Mouse (Mus musculus) monocyte, adult 2 months (primary cell): ENCODE measurements around the gene Pappa2.

Experiments
- DNase-seq, 2 experiments: peaks; one replicate each; pipeline ENCODE4 v3.0.0; 2022; ENCODE audit warnings: low spot score in 2 of 2, low read depth in 1 of 2

Gene Pappa2

GRCm38 (mm10) chr1:158910661-158911060 is 69.6 kb downstream of the Pappa2 start:
- DNase-seq, result no peak

GRCm38 (mm10) chr1:158897339-158897738 is 83.0 kb downstream of the Pappa2 start:
- DNase-seq, result no peak

GRCm38 (mm10) chr1:158894441-158894840 is 85.8 kb downstream of the Pappa2 start:
- no peak for DNase-seq

- DNase-seq, result no peak
Observed at GRCm38 (mm10) chr1:158875487-158875886, 104.8 kb downstream of the Pappa2 start.

GRCm38 (mm10) chr1:158874552-158875077 is 105.7 kb downstream of the Pappa2 start:
- DNase-seq, result no peak

- DNase-seq, result no peak
Observed at GRCm38 (mm10) chr1:158873631-158874030, 106.7 kb downstream of the Pappa2 start.

GRCm38 (mm10) chr1:158871401-158871800 is 108.9 kb downstream of the Pappa2 start:
- DNase-seq, result no peak

GRCm38 (mm10) chr1:158860190-158860589 is 120.1 kb downstream of the Pappa2 start:
- DNase-seq, result no peak

- DNase-seq, result no peak
Observed at GRCm38 (mm10) chr1:158853936-158854882, 126.1 kb downstream of the Pappa2 start.

GRCm38 (mm10) chr1:158852836-158853567 is 127.3 kb downstream of the Pappa2 start:
- no peak for DNase-seq

- no peak for DNase-seq
Observed at GRCm38 (mm10) chr1:158850459-158850858, 129.8 kb downstream of the Pappa2 start.

- DNase-seq, result no peak
Observed at GRCm38 (mm10) chr1:158844604-158845003, 135.7 kb downstream of the Pappa2 start.

GRCm38 (mm10) chr1:158837151-158837550 is 143.1 kb downstream of the Pappa2 start:
- no peak for DNase-seq

GRCm38 (mm10) chr1:158830152-158830551 is 150.1 kb downstream of the Pappa2 start:
- no peak for DNase-seq

GRCm38 (mm10) chr1:158827931-158828330 is 152.4 kb downstream of the Pappa2 start:
- no peak for DNase-seq

GRCm38 (mm10) chr1:158819676-158820075 is 160.6 kb downstream of the Pappa2 start:
- DNase-seq, result no peak

- no peak for DNase-seq
Observed at GRCm38 (mm10) chr1:158816479-158816878, 163.8 kb downstream of the Pappa2 start.

GRCm38 (mm10) chr1:158811887-158812286 is 168.4 kb downstream of the Pappa2 start:
- no peak for DNase-seq

- DNase-seq, result no peak
Observed at GRCm38 (mm10) chr1:158775486-158775885, 204.8 kb downstream of the Pappa2 start.

- no peak for DNase-seq
Observed at GRCm38 (mm10) chr1:158773102-158773501, 207.2 kb downstream of the Pappa2 start.

GRCm38 (mm10) chr1:158770756-158771155 is 209.5 kb downstream of the Pappa2 start:
- no peak for DNase-seq
